Mouse (Mus musculus) thymus, adult 18-20 months (tissue): Measurements from ENCODE around the gene Actg2.

Source experiments
- DNase-seq, 2 experiments: peaks; one replicate each; pipeline ENCODE4 v3.0.0; 2022; ENCODE audit warnings: mixed read lengths in 2 of 2

Gene Actg2

DNA sequence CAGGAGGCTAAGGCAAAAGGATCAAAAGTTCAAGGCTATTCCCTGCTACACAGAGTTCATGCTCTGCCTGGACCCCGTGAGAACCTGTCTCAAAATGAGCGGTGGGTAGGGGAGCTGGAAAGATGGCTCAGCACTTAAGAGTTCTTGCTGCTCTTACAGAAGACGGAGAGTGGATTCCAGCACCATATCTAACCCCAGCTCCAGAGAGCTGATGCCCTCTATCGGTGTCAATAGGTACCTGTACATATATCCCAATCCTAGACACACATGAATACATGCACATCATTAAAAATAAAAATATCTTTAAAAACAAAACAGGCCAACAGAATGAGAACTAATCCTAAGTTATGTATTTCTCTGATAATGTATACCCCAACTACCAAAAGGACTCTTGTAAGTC is 57.8 kb downstream of the Actg2 start:
- no peak for DNase-seq

- no peak for DNase-seq
These were observed 60.6 kb downstream of the Actg2 start for GRCm38 (mm10) chr6:83475431-83475830.

DNA sequence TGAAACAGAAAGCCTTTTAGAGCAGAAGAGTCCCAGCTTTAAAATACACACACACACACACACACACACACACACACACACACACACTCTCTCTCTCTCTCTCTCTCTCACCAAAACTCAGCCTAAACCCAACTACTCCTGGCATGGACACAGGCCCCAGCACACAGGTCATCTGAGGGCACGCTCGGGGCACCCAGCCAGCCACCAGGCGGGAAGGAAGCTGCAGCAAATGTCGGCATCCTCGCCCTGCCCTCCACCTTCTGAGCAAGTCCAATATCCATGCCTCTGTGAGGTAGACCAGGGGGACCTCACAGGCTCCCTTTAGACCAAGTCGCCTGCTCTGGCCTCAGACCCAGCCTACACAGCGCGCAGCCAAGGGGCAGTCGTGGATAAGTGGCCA is 62.8 kb downstream of the Actg2 start:
- DNase-seq, result no peak

DNA sequence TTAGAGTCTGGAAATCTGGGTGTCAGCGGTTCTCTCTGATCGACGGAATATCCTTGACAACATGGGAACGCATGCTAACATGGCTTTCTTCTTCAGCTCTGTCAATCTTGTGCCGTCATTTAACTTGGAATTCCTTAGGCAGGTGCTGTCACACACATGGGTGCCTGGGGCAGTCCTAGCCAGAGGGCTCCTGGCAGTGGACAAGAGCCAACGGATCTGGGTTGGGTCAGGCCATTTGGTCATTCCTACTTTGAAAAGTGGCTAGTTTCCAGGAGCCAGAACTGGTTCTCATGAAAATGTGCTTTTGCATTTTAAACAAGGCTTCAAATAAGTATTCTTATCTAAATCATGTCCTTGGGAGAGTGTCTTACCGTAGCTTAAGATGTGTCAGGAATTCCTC is 64.3 kb downstream of the Actg2 start:
- DNase-seq, result no peak

- no peak for DNase-seq
These were observed 72.1 kb downstream of the Actg2 start for GRCm38 (mm10) chr6:83464011-83464410.
